Mouse (Mus musculus) embryonic facial prominence, embryonic 15.5 days (tissue): ENCODE results near the gene Akap14. TPM values are rescaled to one million over a fixed set of nuclear protein-coding genes. Genes with fewer than 3 reads are reported as not detected.

Source experiments
- polyA plus RNA-seq: library from polyadenylated mRNA; unstranded; fragments of >200 nt; fragmentation: Nextera tagmentation; extraction: Ambion mirVana; gene quantifications from 2 replicates; pipeline ENCODE4 v1.2.1, GENCODE M21; 2015

Akap14 gene
- polyA plus RNA-seq, 1 experiment from 2014 or later: 1.4 TPM

Other genes starting within 250 kb of the Akap14 start
- gene Sept6, start 177.0 kb downstream of the Akap14 start, polyA plus RNA-seq: 24.0 and 24.4 TPM in 2 replicates
- gene Sowahd, start 120.0 kb downstream of the Akap14 start, polyA plus RNA-seq: not detected in 2 replicates
- 534 and 566 TPM in 2 replicates for gene Rpl39, start 83.4 kb downstream of the Akap14 start, polyA plus RNA-seq
- gene Upf3b, start 58.5 kb downstream of the Akap14 start, polyA plus RNA-seq: 16.6 and 17.6 TPM in 2 replicates
- 14.1 and 16.5 TPM in 2 replicates for gene Nkap, start 42.0 kb downstream of the Akap14 start, polyA plus RNA-seq
- 448 and 463 TPM in 2 replicates for gene Ndufa1, start 22.3 kb upstream of the Akap14 start, polyA plus RNA-seq
- 12.6 and 13.4 TPM in 2 replicates for gene Rnf113a1, start 22.4 kb upstream of the Akap14 start, polyA plus RNA-seq
- not detected in 2 replicates for gene Gm9, start 42.2 kb upstream of the Akap14 start, polyA plus RNA-seq
- not detected in 2 replicates for gene Rhox1, start 53.4 kb upstream of the Akap14 start, polyA plus RNA-seq
- gene Rhox2a, start 76.1 kb upstream of the Akap14 start, polyA plus RNA-seq: not detected in 2 replicates
- 0.33 TPM in 1 of 2 replicates, not detected in the other for gene Rhox3a, start 81.1 kb upstream of the Akap14 start, polyA plus RNA-seq
- gene Rhox4a, start 96.5 kb upstream of the Akap14 start, polyA plus RNA-seq: not detected in 2 replicates
- not detected in 2 replicates for gene Rhox3a2, start 211.2 kb upstream of the Akap14 start, polyA plus RNA-seq
- 0.55 and 1.5 TPM in 2 replicates for gene Rhox4a2, start 222.0 kb upstream of the Akap14 start, polyA plus RNA-seq
- gene Rhox2b, start 243.2 kb upstream of the Akap14 start, polyA plus RNA-seq: not detected in 2 replicates